Mouse (Mus musculus) intestine, postnatal 0 days (tissue): ENCODE data around the gene Axdnd1. TPM values are rescaled to one million over a fixed set of nuclear protein-coding genes. Genes with fewer than 3 reads are reported as not detected.

ENCODE experiments used
- ATAC-seq: fragments of 200-750 bp; cut with Nextera tagmentation; 2 replicates; pipeline ENCODE4 v1.8.0; 2017; ENCODE audit warnings: mild to moderate bottlenecking, moderate TSS enrichment, moderate library complexity
- H3K27ac ChIP-seq: fragments of 300-500 bp; sonication (generic); 2 replicates; pipeline ENCODE4 v1.5.1; 2014; ENCODE audit warnings: mild to moderate bottlenecking, low read depth, low read length, moderate library complexity
- H3K27me3 ChIP-seq: fragments of 300-500 bp; sonication (generic); replicated peaks from 2 replicates; pipeline ENCODE4 v1.6.1; 2014; ENCODE audit warnings: low read length, mixed read lengths; ENCODE audit not compliant: control insufficient read depth, insufficient read depth
- H3K36me3 ChIP-seq: fragments of 300-500 bp; sonication (generic); 2 replicates; pipeline ENCODE4 v1.6.1; 2014; ENCODE audit warnings: mild to moderate bottlenecking, moderate library complexity; ENCODE audit not compliant: control insufficient read depth, insufficient read depth
- H3K4me1 ChIP-seq: fragments of 300-500 bp; sonication (generic); replicated peaks from 2 replicates; pipeline ENCODE4 v1.6.1; 2014; ENCODE audit warnings: antibody characterized with exemption, low read length, mixed read lengths; ENCODE audit not compliant: control insufficient read depth, insufficient read depth
- H3K4me2 ChIP-seq: fragments of 300-500 bp; sonication (generic); replicated peaks from 2 replicates; pipeline ENCODE4 v1.6.1; 2014; ENCODE audit warnings: low read depth, mild to moderate bottlenecking, moderate library complexity
- H3K4me3 ChIP-seq: fragments of 300-500 bp; sonication (generic); 2 replicates; pipeline ENCODE4 v1.5.1; 2014; ENCODE audit warnings: low read depth, low read length
- H3K9ac ChIP-seq: fragments of 300-500 bp; sonication (generic); 2 replicates; pipeline ENCODE4 v1.6.1; 2014; ENCODE audit warnings: mild to moderate bottlenecking, low read depth, low read length
- H3K9me3 ChIP-seq: fragments of 300-500 bp; sonication (generic); 2 replicates; pipeline ENCODE4 v1.6.1; 2016; ENCODE audit warnings: mixed run types; ENCODE audit not compliant: control insufficient read depth
- CTCF ChIP-seq: sonication (generic); IDR thresholded peaks from 2 replicates; pipeline ENCODE4 v1.5.1; 2016; ENCODE audit warnings: low read depth, mild to moderate bottlenecking, control low read depth, antibody characterized with exemption, moderate library complexity
- WGBS: fragments of 180-500 bp; shearing (Covaris S2); extraction: QIAGEN DNeasy Blood & Tissue Kit; methylation state at CpG from one replicate; pipeline ENCODE4 v1.1.7; 2014; 5-methylcytosine and 5-hydroxymethylcytosine counted together
- polyA plus RNA-seq: library from polyadenylated mRNA; unstranded; fragments of >200 nt; fragmentation: Nextera tagmentation; extraction: Ambion mirVana; gene quantifications from 2 replicates; pipeline ENCODE4 v1.2.1, GENCODE M21; 2015

Axdnd1 gene
- polyA plus RNA-seq, 1 experiment from 2014 or later, result not detected

DNA sequence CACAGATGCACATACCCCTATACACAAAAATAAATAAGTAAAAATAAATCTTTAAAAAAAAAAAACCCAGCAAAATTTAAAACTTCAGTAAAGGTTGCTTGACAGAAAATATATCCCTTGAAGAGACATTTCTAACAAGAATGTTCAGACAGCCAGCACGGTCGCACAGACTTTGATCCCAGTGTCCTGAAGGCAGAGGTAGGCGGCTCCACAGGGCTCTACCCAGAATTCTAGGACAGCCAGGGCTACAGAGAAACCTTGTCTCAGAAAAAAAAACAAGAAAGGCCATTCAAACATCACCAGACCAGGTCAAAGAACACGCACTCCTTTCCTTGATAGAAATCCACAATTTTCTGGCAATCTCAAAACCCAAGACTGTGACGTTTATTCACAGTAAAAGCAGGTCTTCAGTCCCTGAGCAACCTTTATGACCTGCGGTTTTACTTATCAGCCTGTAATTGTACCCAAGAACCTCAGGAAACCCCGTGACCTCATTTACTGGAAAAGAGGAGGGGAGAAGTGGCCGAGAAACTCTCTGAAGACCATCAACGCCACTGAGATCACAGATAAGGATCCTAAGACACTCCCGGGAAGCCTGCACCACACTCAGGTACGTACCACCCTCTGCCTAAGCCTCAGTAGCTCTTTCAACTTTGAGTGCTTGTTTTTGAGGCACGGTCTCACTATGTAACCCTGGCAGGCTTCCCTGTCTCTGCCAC lies 41.5 kb upstream of the Axdnd1 start:
- 42% methylated on average over 12 of the region's 12 CpGs for WGBS
- Histone ChIP-seq H3K9ac (no peak overlapping the region), H3K36me3 (peaks cover 14% of the 10 kb centered on the region), H3K27ac (peak overlapping the region; percentile 51), H3K4me2 (peak overlapping the region; percentile 48), H3K9me3 (no peaks in the 10 kb centered on the region), H3K27me3 (no peaks in the 10 kb centered on the region), H3K4me3 (no peak overlapping the region), H3K4me1 (0 out of 2 replicates have a peak, but pooled peaks cover 7% of the 10 kb centered on the region)
- ATAC-seq, result peak; percentile 79
- no peak for TF ChIP-seq CTCF

DNA sequence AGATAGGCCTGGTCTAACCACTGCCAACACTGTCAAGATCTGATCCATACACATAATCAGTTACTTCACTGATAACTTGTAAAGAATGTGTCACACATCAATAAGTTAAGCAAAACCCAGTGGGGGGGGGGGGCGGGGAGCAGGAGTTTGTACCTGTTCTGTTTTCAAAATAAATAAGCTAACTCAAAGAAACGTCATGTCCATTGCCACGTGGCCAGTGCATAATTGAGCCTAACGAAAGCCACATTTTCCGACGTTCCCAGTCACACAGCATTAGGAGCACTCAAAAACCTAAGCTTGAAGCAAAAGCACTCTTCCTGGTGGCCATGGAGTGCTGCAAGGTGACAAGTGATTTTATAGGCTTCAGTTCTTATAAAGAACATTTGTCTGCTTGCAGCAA lies 40.1 kb upstream of the Axdnd1 start:
- no peaks in the 10 kb centered on the region for H3K27me3 ChIP-seq
- H3K4me2 ChIP-seq, result no peak overlapping the region
- H3K4me1 ChIP-seq, result 0 out of 2 replicates have a peak, but pooled peaks cover 7% of the 10 kb centered on the region
- no peak overlapping the region for H3K27ac ChIP-seq
- no peak overlapping the region for H3K4me3 ChIP-seq
- no peak for ATAC-seq
- no peak overlapping the region for H3K9ac ChIP-seq
- TF ChIP-seq CTCF, result no peak
- no peaks in the 10 kb centered on the region for H3K9me3 ChIP-seq
- 81% methylated on average over 6 of the region's 6 CpGs for WGBS
- peaks cover 12% of the 10 kb centered on the region for H3K36me3 ChIP-seq

DNA sequence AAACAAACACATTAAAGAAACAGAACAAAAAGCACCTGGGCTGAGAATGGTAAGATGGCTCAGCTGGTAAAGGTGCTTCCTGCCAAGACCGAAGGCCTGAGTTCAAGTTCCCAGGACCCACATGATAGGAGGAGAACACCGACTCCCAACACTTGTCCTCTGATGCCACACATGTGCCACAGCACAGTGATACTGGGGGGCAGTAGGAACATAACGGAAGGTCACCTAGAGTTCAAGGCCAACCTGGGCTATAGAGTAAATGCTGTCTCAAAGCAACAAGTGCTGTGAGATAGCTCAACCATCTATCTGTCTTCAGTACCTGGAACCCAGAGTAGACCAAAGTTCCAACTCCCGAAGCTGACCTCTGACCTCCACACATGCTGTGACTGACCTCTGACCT lies 39.3 kb upstream of the Axdnd1 start:
- no peak overlapping the region for H3K4me2 ChIP-seq
- WGBS, result 84% methylated on average over 4 of the region's 4 CpGs
- H3K36me3 ChIP-seq, result peaks cover 4% of the 10 kb centered on the region
- H3K4me3 ChIP-seq, result no peak overlapping the region
- ATAC-seq, result no peak
- TF ChIP-seq CTCF, result no peak
- no peaks in the 10 kb centered on the region for H3K9me3 ChIP-seq
- no peaks in the 10 kb centered on the region for H3K27me3 ChIP-seq
- no peak overlapping the region for H3K9ac ChIP-seq
- peak overlapping the region; percentile 52; the same call in 1 of the 2 replicates for H3K27ac ChIP-seq
- H3K4me1 ChIP-seq, result peaks cover 10% of the 10 kb centered on the region; the same call in 1 of the 2 replicates

DNA sequence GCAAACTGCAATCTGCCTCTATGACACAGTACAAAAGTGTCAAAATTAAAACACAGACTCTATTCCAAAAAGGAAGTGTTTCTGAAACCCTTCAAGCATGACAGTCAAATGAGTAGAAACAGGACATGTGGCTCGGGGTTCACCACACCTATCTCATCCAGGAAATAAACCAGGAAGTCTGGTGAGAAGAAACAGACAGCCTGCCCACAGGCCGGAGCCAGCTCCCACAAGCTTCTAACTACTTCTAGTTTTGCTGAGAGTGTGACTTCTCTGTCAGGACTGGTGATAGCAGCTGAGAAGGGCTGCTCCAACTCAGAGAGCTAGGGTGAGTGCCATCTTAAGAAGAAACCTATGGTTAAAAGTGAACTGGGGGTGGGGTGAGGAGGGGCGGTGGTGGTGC lies 38.7 kb upstream of the Axdnd1 start:
- H3K36me3 ChIP-seq, result peaks cover 4% of the 10 kb centered on the region
- no peaks in the 10 kb centered on the region for H3K27me3 ChIP-seq
- TF ChIP-seq CTCF, result no peak
- peaks cover 15% of the 10 kb centered on the region for H3K4me1 ChIP-seq
- H3K9ac ChIP-seq, result no peak overlapping the region
- no peaks in the 10 kb centered on the region for H3K9me3 ChIP-seq
- no peak overlapping the region for H3K4me3 ChIP-seq
- peak overlapping the region; percentile 52 for H3K27ac ChIP-seq
- no peak overlapping the region for H3K4me2 ChIP-seq
- 29% methylated on average over 3 of the region's 3 CpGs for WGBS
- peak; percentile 25; the same call in 1 of the 2 replicates for ATAC-seq

DNA sequence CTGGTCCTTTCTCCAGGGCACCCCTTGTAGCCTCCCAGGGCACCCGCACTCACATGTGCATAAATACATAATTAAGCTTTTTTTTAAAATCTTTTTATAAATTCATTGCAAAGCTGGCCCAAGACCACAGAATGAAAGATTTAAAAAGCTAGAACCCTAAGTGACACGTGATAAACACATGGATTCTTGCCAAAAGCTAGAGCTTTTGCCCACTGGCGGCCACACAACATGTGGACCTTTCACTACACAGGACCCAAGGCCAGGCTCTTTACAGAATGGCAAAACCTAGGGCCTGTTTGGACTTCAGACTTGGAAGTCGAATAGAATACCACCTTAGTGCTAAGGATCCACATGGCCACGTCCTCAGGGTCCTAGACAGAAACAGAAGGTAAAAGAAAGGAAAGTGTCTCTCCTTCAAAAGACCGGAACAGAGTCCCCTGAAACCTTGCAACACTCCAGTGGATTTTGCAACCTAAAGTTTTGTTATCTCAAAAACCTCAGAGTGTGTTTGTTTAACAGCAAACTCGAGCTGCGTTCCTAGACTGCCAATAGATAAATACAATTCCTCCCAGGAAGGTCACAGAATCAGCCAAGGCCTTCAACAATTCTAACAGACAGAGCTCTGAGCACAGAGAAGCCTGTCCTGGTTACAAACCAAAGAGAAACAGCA lies 37.6 kb upstream of the Axdnd1 start:
- H3K36me3 ChIP-seq, result peaks cover 14% of the 10 kb centered on the region
- H3K9ac ChIP-seq, result no peak overlapping the region; the same call in 1 of the 2 replicates
- no peaks in the 10 kb centered on the region for H3K27me3 ChIP-seq
- H3K4me1 ChIP-seq, result peaks cover 16% of the 10 kb centered on the region
- no peak overlapping the region for H3K4me3 ChIP-seq
- H3K27ac ChIP-seq, result peak overlapping the region; percentile 35
- 42% methylated on average over 8 of the region's 8 CpGs for WGBS
- no peak for TF ChIP-seq CTCF
- H3K4me2 ChIP-seq, result no peak overlapping the region
- no peak for ATAC-seq
- no peaks in the 10 kb centered on the region for H3K9me3 ChIP-seq

DNA sequence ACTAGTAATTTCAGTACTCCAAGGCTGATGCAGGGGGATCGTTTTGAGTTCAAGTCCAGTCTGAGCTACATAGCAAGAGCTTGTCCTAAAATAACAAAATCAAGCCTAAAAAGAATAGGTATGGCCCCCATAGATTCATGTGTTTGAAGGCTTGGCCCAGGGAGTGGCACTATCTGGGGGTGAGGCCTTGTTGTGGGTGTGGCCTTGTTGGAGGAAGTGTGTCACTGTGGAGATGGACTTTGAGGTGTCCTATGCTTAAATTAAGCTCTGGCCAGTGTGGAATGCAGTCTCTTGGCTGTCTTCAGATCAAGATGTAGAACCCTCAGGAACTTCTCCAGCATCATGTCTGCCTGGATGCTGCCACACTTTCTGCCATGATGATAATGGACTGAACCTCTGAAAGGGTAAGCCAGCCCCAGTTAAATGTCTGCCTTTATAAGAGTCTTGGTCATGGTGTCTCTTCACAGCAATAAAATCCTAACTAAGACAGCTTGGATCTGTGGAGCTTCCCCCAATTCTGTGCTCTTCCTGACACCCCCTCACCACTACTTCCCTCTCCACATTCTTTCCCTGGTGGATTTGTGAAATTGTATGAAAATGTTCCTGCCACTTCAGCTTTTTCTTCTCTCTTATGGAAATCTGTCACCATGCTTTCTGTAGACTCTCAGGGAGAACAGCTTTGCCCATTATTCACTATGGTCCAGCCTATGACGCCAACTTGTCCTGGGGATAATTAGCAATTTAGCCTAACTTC lies 34.2 kb upstream of the Axdnd1 start:
- Histone ChIP-seq H3K27me3 (no peaks in the 10 kb centered on the region), H3K9me3 (no peaks in the 10 kb centered on the region), H3K9ac (no peak overlapping the region), H3K4me1 (peaks cover 12% of the 10 kb centered on the region), H3K36me3 (peaks cover 14% of the 10 kb centered on the region), H3K4me2 (no peak overlapping the region), H3K4me3 (no peak overlapping the region), H3K27ac (no peak overlapping the region)
- no peak for TF ChIP-seq CTCF
- ATAC-seq, result peak; percentile 66
- 96% methylated on average over 2 of the region's 2 CpGs for WGBS
